Mouse (Mus musculus) erythroblast, embryonic 14.5 days (primary cell): Measurements from ENCODE around the gene Ntm. TPM values are rescaled to one million over a fixed set of nuclear protein-coding genes. Genes with fewer than 3 reads are reported as not detected.

Experiments used
- H3K27me3 ChIP-seq: 2 replicates; pipeline ENCODE4 v1.6.1; 2012; ENCODE audit warnings: inconsistent platforms; ENCODE audit not compliant: control insufficient read depth
- H3K36me3 ChIP-seq: 2 replicates; pipeline ENCODE4 v1.6.1; 2012; ENCODE audit warnings: mild to moderate bottlenecking, inconsistent platforms; ENCODE audit not compliant: control insufficient read depth
- H3K4me1 ChIP-seq: 2 replicates; pipeline ENCODE4 v1.6.1; 2012; ENCODE audit warnings: inconsistent platforms; ENCODE audit not compliant: control insufficient read depth
- H3K4me3 ChIP-seq: replicated peaks from 2 replicates; pipeline ENCODE3; 2012; ENCODE audit warnings: moderate library complexity, mild to moderate bottlenecking, inconsistent platforms
- H3K9me3 ChIP-seq: 2 replicates; pipeline ENCODE4 v1.6.1; 2012; ENCODE audit warnings: low read length, inconsistent platforms, mixed read lengths; ENCODE audit not compliant: control insufficient read depth
- GATA1 ChIP-seq: IDR thresholded peaks from 2 replicates; pipeline ENCODE4 v1.6.1; 2012; ENCODE audit warnings: low read length, inconsistent platforms, mixed read lengths
- TAL1 ChIP-seq: IDR thresholded peaks from 3 replicates; pipeline ENCODE4 v1.6.1; 2012; ENCODE audit warnings: low read length, inconsistent platforms, mixed read lengths
- polyA plus RNA-seq: library from polyadenylated mRNA; stranded (reverse); fragments of >175 nt; gene quantifications from 2 replicates; pipeline ENCODE4 v1.2.3, GENCODE M21; 2012

Ntm gene
- polyA plus RNA-seq, 1 experiment, result 0.01 TPM

- Histone ChIP-seq H3K27me3 (no peaks in the 10 kb centered on the region), H3K36me3 (no peaks in the 10 kb centered on the region), H3K4me3 (no peak overlapping the region), H3K4me1 (no peaks in the 10 kb centered on the region), H3K9me3 (no peaks in the 10 kb centered on the region)
- TF ChIP-seq GATA1 (no peak), TAL1 (no peak)
Measured at GRCm38 (mm10) chr9:29315842-29316241, 647.1 kb downstream of the Ntm start.

- no peaks in the 10 kb centered on the region for H3K36me3 ChIP-seq
- no peak for TF ChIP-seq TAL1
- no peak for TF ChIP-seq GATA1
- H3K27me3 ChIP-seq, result no peaks in the 10 kb centered on the region
- no peak overlapping the region for H3K4me3 ChIP-seq
- no peaks in the 10 kb centered on the region for H3K4me1 ChIP-seq
- H3K9me3 ChIP-seq, result no peaks in the 10 kb centered on the region
Measured at GRCm38 (mm10) chr9:29306961-29307360, 656.0 kb downstream of the Ntm start.

GRCm38 (mm10) chr9:29298340-29298739 lies 664.6 kb downstream of the Ntm start:
- H3K36me3 ChIP-seq, result no peaks in the 10 kb centered on the region
- no peak overlapping the region for H3K4me3 ChIP-seq
- no peaks in the 10 kb centered on the region for H3K4me1 ChIP-seq
- TF ChIP-seq TAL1 (no peak), GATA1 (no peak)
- no peaks in the 10 kb centered on the region for H3K27me3 ChIP-seq
- H3K9me3 ChIP-seq, result no peaks in the 10 kb centered on the region

DNA sequence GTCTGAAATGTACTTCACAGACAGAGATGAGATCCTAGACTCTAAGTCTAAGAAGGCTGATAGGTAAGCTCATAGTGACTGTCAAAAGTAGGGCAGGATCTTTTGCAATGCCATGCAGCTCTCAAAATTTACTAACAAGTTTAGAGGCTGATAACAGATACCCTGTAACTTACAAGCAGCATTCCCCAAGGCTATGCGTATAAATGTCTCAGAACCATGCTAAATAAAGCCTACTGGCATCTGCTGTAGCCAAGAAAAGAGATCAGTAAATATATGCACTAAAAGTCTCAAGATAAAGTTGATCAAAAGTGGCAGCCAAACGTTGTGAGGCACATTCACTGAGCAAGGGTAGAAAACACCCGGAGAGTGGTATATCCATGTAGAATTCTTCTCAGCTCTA lies 666.2 kb downstream of the Ntm start:
- H3K36me3 ChIP-seq, result no peaks in the 10 kb centered on the region
- TF ChIP-seq TAL1 (no peak), GATA1 (no peak)

DNA sequence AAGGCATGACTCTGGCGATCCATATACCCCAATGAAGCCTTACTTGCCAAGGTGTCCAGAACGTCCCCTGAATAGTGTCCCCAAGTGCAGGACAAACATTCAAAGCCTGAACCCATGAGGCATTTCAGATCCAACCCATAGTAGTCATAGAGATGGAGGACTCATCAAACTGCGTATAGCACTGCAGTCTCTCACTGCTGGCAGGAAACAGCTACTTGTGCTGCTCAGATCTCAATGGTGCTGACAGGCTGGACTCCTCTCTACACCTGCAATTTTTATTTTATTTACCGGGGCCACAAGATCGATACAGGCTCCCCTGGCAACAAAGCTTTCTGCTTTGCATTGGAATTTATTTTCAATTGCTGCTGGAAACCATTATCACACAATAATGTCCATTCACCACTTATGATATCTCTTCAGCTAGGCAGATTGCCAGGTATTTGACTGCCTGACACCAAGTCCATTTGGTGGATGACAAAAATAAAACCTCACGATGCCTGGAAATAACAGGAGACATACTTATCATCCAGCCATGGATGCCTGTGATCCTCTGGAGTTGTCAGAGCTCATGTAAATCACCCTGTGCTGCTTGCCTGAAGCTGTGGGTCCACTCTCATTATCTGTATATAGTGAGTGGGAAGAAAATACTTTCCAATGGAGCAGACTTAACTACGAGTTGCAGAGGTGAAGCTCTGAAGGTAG lies 674.8 kb downstream of the Ntm start:
- Histone ChIP-seq H3K4me1 (no peaks in the 10 kb centered on the region), H3K4me3 (no peak overlapping the region), H3K9me3 (no peaks in the 10 kb centered on the region), H3K36me3 (no peaks in the 10 kb centered on the region), H3K27me3 (no peaks in the 10 kb centered on the region)
- no peak for TF ChIP-seq GATA1
- TF ChIP-seq TAL1, result no peak

More for the DNA sequence above, 666.2 kb downstream of the Ntm start:
- Histone ChIP-seq H3K4me3 (no peak overlapping the region), H3K4me1 (no peaks in the 10 kb centered on the region), H3K27me3 (no peaks in the 10 kb centered on the region), H3K9me3 (no peaks in the 10 kb centered on the region)

DNA sequence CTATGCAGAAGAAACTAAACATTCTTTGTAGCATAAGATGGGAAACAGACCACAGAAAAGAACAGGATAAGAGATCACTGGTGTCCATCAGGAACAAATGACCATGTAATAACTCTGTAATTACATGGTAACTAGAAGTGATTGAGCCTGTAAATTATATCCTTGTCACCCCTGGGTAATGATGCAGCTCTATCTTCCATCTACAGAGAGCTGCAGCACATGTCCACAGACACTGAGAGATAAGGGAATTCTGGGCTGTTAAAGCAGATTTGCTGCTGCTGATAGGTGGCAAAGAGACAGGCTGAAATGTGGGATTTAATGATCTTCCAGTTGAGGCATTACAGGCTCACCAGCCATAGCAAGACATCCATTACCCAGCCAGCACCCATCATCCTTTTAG lies 677.8 kb downstream of the Ntm start:
- no peak for TF ChIP-seq GATA1
- no peak for TF ChIP-seq TAL1
- no peaks in the 10 kb centered on the region for H3K9me3 ChIP-seq
- no peak overlapping the region for H3K4me3 ChIP-seq
- no peaks in the 10 kb centered on the region for H3K4me1 ChIP-seq
- no peaks in the 10 kb centered on the region for H3K36me3 ChIP-seq
- H3K27me3 ChIP-seq, result no peaks in the 10 kb centered on the region

GRCm38 (mm10) chr9:29272861-29273260 lies 690.1 kb downstream of the Ntm start:
- H3K36me3 ChIP-seq, result no peaks in the 10 kb centered on the region
- H3K27me3 ChIP-seq, result no peaks in the 10 kb centered on the region
- no peaks in the 10 kb centered on the region for H3K4me1 ChIP-seq
- no peak overlapping the region for H3K4me3 ChIP-seq
- H3K9me3 ChIP-seq, result no peaks in the 10 kb centered on the region
- TF ChIP-seq GATA1 (no peak), TAL1 (no peak)

- Histone ChIP-seq H3K36me3 (no peaks in the 10 kb centered on the region), H3K4me1 (no peaks in the 10 kb centered on the region), H3K27me3 (no peaks in the 10 kb centered on the region), H3K4me3 (no peak overlapping the region), H3K9me3 (no peaks in the 10 kb centered on the region)
- no peak for TF ChIP-seq GATA1
- no peak for TF ChIP-seq TAL1
Measured at GRCm38 (mm10) chr9:29269988-29270387, 693.0 kb downstream of the Ntm start.

GRCm38 (mm10) chr9:29269277-29269646 lies 693.7 kb downstream of the Ntm start:
- H3K4me1 ChIP-seq, result no peaks in the 10 kb centered on the region
- no peak for TF ChIP-seq GATA1
- no peak for TF ChIP-seq TAL1
- H3K27me3 ChIP-seq, result no peaks in the 10 kb centered on the region
- no peak overlapping the region for H3K4me3 ChIP-seq
- H3K36me3 ChIP-seq, result no peaks in the 10 kb centered on the region
- H3K9me3 ChIP-seq, result no peaks in the 10 kb centered on the region

DNA sequence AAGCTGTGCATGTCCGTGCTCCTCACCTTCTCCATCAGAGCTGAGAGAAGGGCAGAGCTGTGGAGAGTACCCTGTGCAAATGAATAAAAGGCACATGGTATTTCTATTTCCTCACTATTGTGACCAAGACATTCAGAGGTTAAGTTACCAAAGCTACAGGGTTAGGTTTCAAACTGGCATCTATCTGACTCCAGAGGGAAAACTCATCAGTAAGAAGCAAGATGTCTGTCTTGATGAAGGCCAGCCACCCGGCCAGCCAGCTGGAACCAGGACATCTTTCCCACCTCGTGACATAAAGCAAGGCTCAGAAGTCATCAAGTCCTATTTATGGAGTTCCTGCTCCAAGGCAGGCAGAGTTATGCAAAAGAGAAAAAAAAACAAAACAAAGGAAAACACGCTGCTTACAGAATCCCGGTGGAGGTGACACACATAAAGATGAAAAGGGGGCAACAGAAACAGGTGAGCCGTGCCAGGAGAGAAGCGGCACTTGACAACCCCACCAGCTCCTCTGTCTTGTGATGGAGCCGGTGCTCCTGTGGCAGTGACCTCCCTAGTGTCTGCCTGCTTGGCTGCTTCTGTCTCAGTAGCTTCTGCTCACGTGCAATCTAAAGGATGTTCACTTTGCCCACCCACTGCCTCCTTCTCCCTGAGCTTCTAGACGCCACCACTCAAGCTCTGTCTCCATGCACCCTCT lies 694.2 kb downstream of the Ntm start:
- TF ChIP-seq GATA1 (no peak), TAL1 (no peak)
- no peaks in the 10 kb centered on the region for H3K9me3 ChIP-seq
- H3K4me1 ChIP-seq, result no peaks in the 10 kb centered on the region
- H3K4me3 ChIP-seq, result no peak overlapping the region
- H3K27me3 ChIP-seq, result no peaks in the 10 kb centered on the region
- no peaks in the 10 kb centered on the region for H3K36me3 ChIP-seq
